Mouse (Mus musculus): ENCODE data around the gene Ocel1. TPM values are rescaled to one million over a fixed set of nuclear protein-coding genes. Genes with fewer than 3 reads are reported as not detected.

Gene Ocel1
- total and polyA plus RNA-seq, 2 experiments from 2014 or later = 5.4 to 10.5 TPM

GRCm38 (mm10) chr8:71369040-71369718 is 1.9 kb upstream of the Ocel1 start:
- H3K9ac ChIP-seq (replicated peaks; ENCODE audit: low read length, poor library complexity, severe bottlenecking) = no peak overlapping the region
- no peak for TF ChIP-seq CTCF (IDR thresholded peaks at IDR 0.05)
- no peak for ATAC-seq (ENCODE audit: low FRiP score)
- H3K27me3 ChIP-seq (ENCODE audit: insufficient read depth, low read length) = no peaks in the 10 kb centered on the region
- no peak for DNase-seq (ENCODE audit: low spot score)
- peaks cover 15% of the 10 kb centered on the region for H3K36me3 ChIP-seq (ENCODE audit: insufficient read depth, low read length)
- peaks cover 8% of the 10 kb centered on the region; the same call in 1 of the 2 replicates for H3K4me1 ChIP-seq (ENCODE audit: insufficient read depth, low read length)
- H3K27ac ChIP-seq (ENCODE audit: low read depth, low read length) = no peak overlapping the region
- no peak overlapping the region for H3K4me3 ChIP-seq (ENCODE audit: low read depth, low read length)
- WGBS = 91% methylated on average over 10 of the region's 10 CpGs
- no peak overlapping the region for H3K4me2 ChIP-seq (ENCODE audit: low read depth, low read length, poor library complexity, severe bottlenecking)
- no peaks in the 10 kb centered on the region for H3K9me3 ChIP-seq (ENCODE audit: low read length)

GRCm38 (mm10) chr8:71370711-71371235 is 325 bp upstream of the Ocel1 start:
- Histone ChIP-seq H3K4me2 (ENCODE audit: low read depth, low read length, poor library complexity, severe bottlenecking) (peak overlapping the region; percentile 57), H3K36me3 (ENCODE audit: insufficient read depth, low read length) (peaks cover 20% of the 10 kb centered on the region), H3K9ac (replicated peaks; ENCODE audit: low read length, poor library complexity, severe bottlenecking) (peak overlapping the region; percentile 55), H3K9me3 (ENCODE audit: low read length) (no peaks in the 10 kb centered on the region), H3K27ac (ENCODE audit: low read depth, low read length) (peak overlapping the region; percentile 71), H3K4me3 (ENCODE audit: low read depth, low read length) (peak overlapping the region; percentile 52), H3K4me1 (ENCODE audit: insufficient read depth, low read length) (peaks cover 8% of the 10 kb centered on the region; the same call in 1 of the 2 replicates), H3K27me3 (ENCODE audit: insufficient read depth, low read length) (no peaks in the 10 kb centered on the region)
- ATAC-seq (ENCODE audit: low FRiP score) (no peak), DNase-seq (ENCODE audit: low spot score) (no peak)
- 26% methylated on average over 5 of the region's 5 CpGs for WGBS
- TF ChIP-seq CTCF (IDR thresholded peaks at IDR 0.05) = no peak

GRCm38 (mm10) chr8:71372427-71372826 is 1.3 kb downstream of the Ocel1 start:
- Histone ChIP-seq H3K4me2 (ENCODE audit: low read depth, low read length, poor library complexity, severe bottlenecking) (no peak overlapping the region), H3K4me3 (ENCODE audit: low read depth, low read length) (no peak overlapping the region), H3K4me1 (ENCODE audit: insufficient read depth, low read length) (peaks cover 8% of the 10 kb centered on the region; the same call in 1 of the 2 replicates), H3K27me3 (ENCODE audit: insufficient read depth, low read length) (no peaks in the 10 kb centered on the region), H3K9me3 (ENCODE audit: low read length) (no peaks in the 10 kb centered on the region), H3K36me3 (ENCODE audit: insufficient read depth, low read length) (peaks cover 20% of the 10 kb centered on the region), H3K27ac (ENCODE audit: low read depth, low read length) (no peak overlapping the region), H3K9ac (replicated peaks; ENCODE audit: low read length, poor library complexity, severe bottlenecking) (no peak overlapping the region)
- DNase-seq (ENCODE audit: low spot score) (no peak), ATAC-seq (ENCODE audit: low FRiP score) (no peak)
- no peak for TF ChIP-seq CTCF (IDR thresholded peaks at IDR 0.05)
- WGBS = 79% methylated on average over 12 of the region's 12 CpGs

GRCm38 (mm10) chr8:71373000-71373399 is 1.9 kb downstream of the Ocel1 start:
- ATAC-seq (ENCODE audit: low FRiP score) (no peak), DNase-seq (ENCODE audit: low spot score) (no peak)
- 92% methylated on average over 3 of the region's 3 CpGs for WGBS
- Histone ChIP-seq H3K4me3 (ENCODE audit: low read depth, low read length) (no peak overlapping the region), H3K9ac (replicated peaks; ENCODE audit: low read length, poor library complexity, severe bottlenecking) (no peak overlapping the region), H3K9me3 (ENCODE audit: low read length) (no peaks in the 10 kb centered on the region), H3K27me3 (ENCODE audit: insufficient read depth, low read length) (no peaks in the 10 kb centered on the region), H3K4me2 (ENCODE audit: low read depth, low read length, poor library complexity, severe bottlenecking) (no peak overlapping the region), H3K4me1 (ENCODE audit: insufficient read depth, low read length) (peaks cover 2% of the 10 kb centered on the region; the same call in 1 of the 2 replicates), H3K36me3 (ENCODE audit: insufficient read depth, low read length) (peaks cover 20% of the 10 kb centered on the region), H3K27ac (ENCODE audit: low read depth, low read length) (no peak overlapping the region)
- no peak for TF ChIP-seq CTCF (IDR thresholded peaks at IDR 0.05)

- no peak overlapping the region for H3K9ac ChIP-seq (replicated peaks; ENCODE audit: low read length, poor library complexity, severe bottlenecking)
- WGBS = 78% methylated on average over 17 of the region's 17 CpGs
- H3K4me2 ChIP-seq (ENCODE audit: low read depth, low read length, poor library complexity, severe bottlenecking) = no peak overlapping the region
- H3K36me3 ChIP-seq (ENCODE audit: insufficient read depth, low read length) = peaks cover 16% of the 10 kb centered on the region
- DNase-seq (ENCODE audit: low spot score) (no peak), ATAC-seq (ENCODE audit: low FRiP score) (no peak)
- H3K4me3 ChIP-seq (ENCODE audit: low read depth, low read length) = no peak overlapping the region
- no peaks in the 10 kb centered on the region for H3K9me3 ChIP-seq (ENCODE audit: low read length)
- no peak overlapping the region; the same call in 1 of the 2 replicates for H3K27ac ChIP-seq (ENCODE audit: low read depth, low read length)
- TF ChIP-seq CTCF (IDR thresholded peaks at IDR 0.05) = no peak
- peaks cover 9% of the 10 kb centered on the region; the same call in 1 of the 2 replicates for H3K4me1 ChIP-seq (ENCODE audit: insufficient read depth, low read length)
- no peaks in the 10 kb centered on the region for H3K27me3 ChIP-seq (ENCODE audit: insufficient read depth, low read length)
Measured at GRCm38 (mm10) chr8:71374616-71375206, 3.6 kb downstream of the Ocel1 start.

All from midbrain, postnatal 0 days (tissue).